Mouse (Mus musculus) T-helper 2 cell (primary cell): ENCODE data around the gene Nms.

Experiments used
- in situ Hi-C: fragments of 300-600 bp; cut with MboI, MseI; formaldehyde crosslinking; loops from one replicate; pipeline ENCODE4 v1.15.1; 2025; ENCODE audit warnings: high pct_unique_total_duplicates

The Nms gene

DNA sequence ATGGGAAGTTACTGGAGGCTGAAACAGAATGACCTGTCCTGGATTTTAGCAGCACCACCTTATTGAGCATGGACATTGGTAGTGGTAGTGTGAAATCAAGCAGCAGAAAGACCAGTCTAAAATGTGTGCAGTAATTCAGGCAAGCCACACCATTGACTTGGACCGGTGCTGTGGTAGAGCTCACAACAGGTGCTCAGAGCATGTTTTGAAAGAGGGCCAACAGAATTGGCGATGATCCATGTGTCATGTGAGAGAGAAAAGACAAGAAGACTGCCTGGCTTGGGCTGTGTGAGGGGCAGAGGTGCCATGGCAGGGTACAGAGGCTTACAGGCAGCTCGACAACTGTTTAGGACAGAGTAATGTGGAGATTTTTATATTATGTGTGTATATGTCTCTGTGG, 53.4 kb downstream of the Nms start:
- in situ Hi-C loops, result no loop called here
